Mouse (Mus musculus): Measurements from ENCODE around the gene Cacng1. TPM values are rescaled to one million over a fixed set of nuclear protein-coding genes. Genes with fewer than 3 reads are reported as not detected.

Cacng1 gene
- polyA plus RNA-seq, 1 experiment from 2014 or later, result not detected

DNA sequence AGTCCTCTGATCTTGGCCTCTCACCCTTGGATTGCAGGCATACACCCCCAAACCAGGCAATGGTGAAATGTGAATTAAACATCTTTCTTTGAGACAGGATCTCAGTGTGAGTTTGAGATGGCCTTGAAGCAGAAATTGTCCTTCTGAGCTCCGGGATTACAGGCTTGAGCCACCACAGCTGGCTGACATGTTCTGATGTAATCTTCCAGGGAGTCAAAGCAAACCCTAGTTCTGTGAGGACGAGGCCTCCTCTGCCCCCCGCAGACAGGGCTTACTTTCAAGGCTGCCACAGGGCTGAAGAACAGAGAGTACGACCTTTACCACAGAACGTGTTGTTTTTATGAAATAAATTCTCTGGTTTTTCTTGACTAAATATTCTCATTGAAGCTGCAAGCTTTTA lies 42.3 kb downstream of the Cacng1 start:
- 0 out of 2 replicates have a peak, but pooled peaks cover 4% of the 10 kb centered on the region for H3K9me3 ChIP-seq (replicated peaks)
- no peak overlapping the region for H3K27ac ChIP-seq
- H3K9ac ChIP-seq, result no peak overlapping the region
- H3K4me1 ChIP-seq, result peaks cover 17% of the 10 kb centered on the region
- no peak for ATAC-seq
- peaks cover 66% of the 10 kb centered on the region for H3K36me3 ChIP-seq (ENCODE audit: poor library complexity, severe bottlenecking)
- no peaks in the 10 kb centered on the region for H3K27me3 ChIP-seq
- 89% methylated on average over 5 of the region's 5 CpGs for WGBS
- H3K4me2 ChIP-seq, result no peak overlapping the region
- no peak overlapping the region for H3K4me3 ChIP-seq

GRCm38 (mm10) chr11:107668977-107669376 lies 47.3 kb downstream of the Cacng1 start:
- no peak overlapping the region for H3K4me3 ChIP-seq
- H3K4me2 ChIP-seq, result no peak overlapping the region
- peaks cover 81% of the 10 kb centered on the region for H3K36me3 ChIP-seq (ENCODE audit: poor library complexity, severe bottlenecking)
- 92% methylated on average over 4 of the region's 4 CpGs for WGBS
- no peaks in the 10 kb centered on the region for H3K9me3 ChIP-seq (replicated peaks)
- no peak for ATAC-seq
- no peaks in the 10 kb centered on the region for H3K27me3 ChIP-seq
- H3K9ac ChIP-seq, result no peak overlapping the region
- no peak overlapping the region for H3K27ac ChIP-seq
- H3K4me1 ChIP-seq, result no peaks in the 10 kb centered on the region

- no peak overlapping the region for H3K4me2 ChIP-seq
- H3K9me3 ChIP-seq (replicated peaks), result no peaks in the 10 kb centered on the region
- no peak overlapping the region for H3K27ac ChIP-seq
- no peak overlapping the region for H3K9ac ChIP-seq
- H3K4me1 ChIP-seq, result no peaks in the 10 kb centered on the region
- H3K36me3 ChIP-seq (ENCODE audit: poor library complexity, severe bottlenecking), result peaks cover 80% of the 10 kb centered on the region
- no peak for ATAC-seq
- WGBS, result 94% methylated on average over 6 of the region's 6 CpGs
- H3K4me3 ChIP-seq, result no peak overlapping the region
- H3K27me3 ChIP-seq, result no peaks in the 10 kb centered on the region
Observed at GRCm38 (mm10) chr11:107668223-107668622, 48.1 kb downstream of the Cacng1 start.

DNA sequence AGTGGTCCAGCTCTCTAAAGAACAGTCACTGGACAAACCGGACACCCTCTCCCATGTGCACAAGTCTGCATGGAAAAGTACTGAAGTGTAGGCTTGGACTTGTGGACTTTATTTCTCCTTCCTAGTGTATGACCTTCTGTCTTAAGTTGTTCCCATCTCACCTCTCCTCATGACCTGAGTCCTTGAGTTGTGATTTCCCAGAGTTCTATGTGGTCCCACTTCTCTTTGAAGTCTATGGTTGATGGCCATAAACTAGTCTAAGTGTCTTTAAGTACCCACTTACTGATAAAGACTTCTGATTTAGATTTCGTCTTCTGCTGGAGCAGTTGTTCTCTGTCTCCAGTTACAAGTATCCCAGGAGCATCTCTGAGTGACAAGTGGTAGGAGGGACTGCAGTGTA lies 48.8 kb downstream of the Cacng1 start:
- H3K4me1 ChIP-seq, result no peaks in the 10 kb centered on the region
- H3K36me3 ChIP-seq (ENCODE audit: poor library complexity, severe bottlenecking), result peaks cover 81% of the 10 kb centered on the region
- H3K4me3 ChIP-seq, result no peak overlapping the region
- H3K27ac ChIP-seq, result no peak overlapping the region
- no peak for ATAC-seq
- H3K9ac ChIP-seq, result no peak overlapping the region
- no peaks in the 10 kb centered on the region for H3K9me3 ChIP-seq (replicated peaks)
- 89% methylated on average over 2 of the region's 2 CpGs for WGBS
- no peaks in the 10 kb centered on the region for H3K27me3 ChIP-seq
- no peak overlapping the region for H3K4me2 ChIP-seq

- ATAC-seq, result no peak
- no peaks in the 10 kb centered on the region for H3K27me3 ChIP-seq
- WGBS, result 87% methylated on average over 5 of the region's 5 CpGs
Observed at GRCm38 (mm10) chr11:107662666-107663065, 53.7 kb downstream of the Cacng1 start.

DNA sequence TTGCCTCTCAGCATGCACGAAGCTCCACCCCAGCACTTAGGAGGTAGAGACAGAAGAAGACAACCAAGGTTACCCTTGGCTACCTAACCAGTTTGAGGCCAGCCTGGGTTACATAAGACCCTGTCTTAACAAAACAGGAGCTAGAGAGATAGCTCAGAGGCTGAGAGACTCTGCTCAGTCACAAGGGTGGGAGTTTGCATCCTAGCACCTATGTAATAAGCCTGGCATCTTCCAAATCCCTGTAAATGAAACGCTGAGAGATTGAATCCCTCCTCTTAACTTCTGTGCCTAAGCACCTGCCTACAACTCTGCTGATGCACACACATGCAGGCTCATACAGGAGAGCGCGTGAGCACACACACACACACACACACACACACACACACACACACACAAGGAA lies 55.9 kb downstream of the Cacng1 start:
- no peak overlapping the region for H3K27ac ChIP-seq
- peaks cover 5% of the 10 kb centered on the region; the same call in 1 of the 2 replicates for H3K4me1 ChIP-seq
- no peak overlapping the region for H3K9ac ChIP-seq
- 90% methylated on average over 4 of the region's 4 CpGs for WGBS
- peaks cover 61% of the 10 kb centered on the region for H3K36me3 ChIP-seq (ENCODE audit: poor library complexity, severe bottlenecking)
- no peak overlapping the region for H3K4me3 ChIP-seq
- H3K27me3 ChIP-seq, result no peaks in the 10 kb centered on the region
- H3K4me2 ChIP-seq, result no peak overlapping the region
- no peaks in the 10 kb centered on the region for H3K9me3 ChIP-seq (replicated peaks)
- ATAC-seq, result no peak

More at GRCm38 (mm10) chr11:107662666-107663065, 53.7 kb downstream of the Cacng1 start:
- no peak overlapping the region for H3K27ac ChIP-seq
- no peak overlapping the region for H3K4me2 ChIP-seq
- no peak overlapping the region for H3K4me3 ChIP-seq
- peaks cover 71% of the 10 kb centered on the region for H3K36me3 ChIP-seq (ENCODE audit: poor library complexity, severe bottlenecking)
- H3K9ac ChIP-seq, result no peak overlapping the region
- no peaks in the 10 kb centered on the region for H3K4me1 ChIP-seq
- no peaks in the 10 kb centered on the region for H3K9me3 ChIP-seq (replicated peaks)

- 59% methylated on average over 5 of the region's 5 CpGs for WGBS
- Histone ChIP-seq H3K4me1 (peaks cover 5% of the 10 kb centered on the region; the same call in 1 of the 2 replicates), H3K27me3 (no peaks in the 10 kb centered on the region), H3K27ac (peak overlapping the region; percentile 11; the same call in 1 of the 2 replicates), H3K36me3 (ENCODE audit: poor library complexity, severe bottlenecking) (peaks cover 50% of the 10 kb centered on the region), H3K9ac (no peak overlapping the region), H3K4me2 (no peak overlapping the region), H3K9me3 (replicated peaks) (no peaks in the 10 kb centered on the region), H3K4me3 (no peak overlapping the region)
- ATAC-seq, result no peak; the same call in 1 of the 2 replicates
Observed at GRCm38 (mm10) chr11:107657117-107657516, 59.2 kb downstream of the Cacng1 start.

DNA sequence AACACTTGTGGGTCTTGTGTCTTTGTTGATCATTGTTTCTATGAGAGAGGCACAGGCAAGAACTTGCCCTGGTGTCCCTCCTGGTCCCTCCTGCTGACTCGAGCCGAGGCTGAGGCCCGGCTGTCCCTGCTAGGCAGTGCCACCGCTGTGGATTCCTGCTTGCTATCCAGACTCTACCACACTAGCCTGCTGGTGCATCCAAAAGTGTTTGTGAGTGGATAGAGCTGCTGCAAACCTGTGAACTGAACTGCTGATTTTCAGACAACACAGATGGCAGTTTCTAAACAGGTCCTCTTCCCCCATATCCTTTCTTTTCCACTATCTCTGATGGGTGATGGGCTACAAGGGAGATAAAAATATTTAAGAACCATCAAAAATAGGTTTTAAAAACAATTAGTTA lies 60.8 kb downstream of the Cacng1 start:
- H3K27me3 ChIP-seq, result no peaks in the 10 kb centered on the region
- 81% methylated on average over 4 of the region's 4 CpGs for WGBS
- H3K36me3 ChIP-seq (ENCODE audit: poor library complexity, severe bottlenecking), result peaks cover 39% of the 10 kb centered on the region
- H3K4me3 ChIP-seq, result no peak overlapping the region
- no peak overlapping the region for H3K27ac ChIP-seq
- no peak for ATAC-seq
- H3K4me2 ChIP-seq, result no peak overlapping the region
- H3K4me1 ChIP-seq, result peaks cover 19% of the 10 kb centered on the region
- no peak overlapping the region for H3K9ac ChIP-seq
- no peaks in the 10 kb centered on the region for H3K9me3 ChIP-seq (replicated peaks)

Other genes with a start within 250 kb of the Cacng1 start
- gene Pitpnc1, start 245.8 kb downstream of the Cacng1 start, polyA plus RNA-seq (2015; fragmentation: Nextera tagmentation; extraction: Ambion mirVana), result 35.6 and 36.1 TPM in 2 replicates
- gene Psmd12, start 237.0 kb downstream of the Cacng1 start, polyA plus RNA-seq (2015; fragmentation: Nextera tagmentation; extraction: Ambion mirVana), result 171 and 174 TPM in 2 replicates
- 15.6 and 15.9 TPM in 2 replicates for gene Helz, start 168.6 kb downstream of the Cacng1 start, polyA plus RNA-seq (2015; fragmentation: Nextera tagmentation; extraction: Ambion mirVana)
- gene Cacng4, start 78.0 kb upstream of the Cacng1 start, polyA plus RNA-seq (2015; fragmentation: Nextera tagmentation; extraction: Ambion mirVana), result 23.1 and 27.6 TPM in 2 replicates
- 1.4 and 2.2 TPM in 2 replicates for gene Cacng5, start 198.5 kb upstream of the Cacng1 start, polyA plus RNA-seq (2015; fragmentation: Nextera tagmentation; extraction: Ambion mirVana)

All from forebrain, embryonic 13.5 days (tissue).